ENCODE assay signal across 33 mouse cellular contexts in the genomic region with DNA sequence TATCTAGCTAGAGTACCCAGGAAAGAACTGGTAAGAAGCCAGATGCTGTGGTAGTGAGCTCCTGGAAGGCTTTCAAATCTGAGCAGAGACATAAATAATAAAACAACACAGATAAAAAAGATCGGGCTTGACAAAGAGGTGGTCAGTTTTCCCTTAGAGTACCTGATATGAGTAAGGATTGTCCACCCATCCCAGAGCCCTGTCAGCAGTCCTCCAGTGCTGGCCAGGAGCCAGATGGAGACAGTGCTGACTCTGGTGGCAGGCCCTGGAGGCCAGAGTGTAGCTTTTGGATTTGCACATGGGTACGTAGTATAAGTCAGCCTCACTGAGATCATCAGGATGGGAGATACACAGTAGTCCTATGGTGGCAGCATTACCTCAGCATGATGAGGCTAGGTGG. TPM values are rescaled to one million over a fixed set of nuclear protein-coding genes. Genes with fewer than 3 reads are reported as not detected.
DNase-seq lines count a peak whose midpoint lies in the region; TF ChIP-seq lines count a peak whose summit lies in the region.
"Had no signal": no experiment of that assay in that cellular context is flagged by ENCODE, and none has a peak within 500 bp of the region (broad histone marks: within the 10 kb centered on the region; RNA-seq: fewer than 3 reads in every experiment).

No protein-coding gene starts in this region.

- no peak for TF ChIP-seq POLR2A in kidney, adult 2 months (IDR thresholded peaks at IDR 0.05; ENCODE audit: low read depth, low read length)

- WGBS in kidney, adult 2 months, result 88% methylated on average over 2 of the region's 2 CpGs

- no peak overlapping the region for H3K27ac ChIP-seq in kidney, adult 2 months (ENCODE audit: insufficient read depth, low read depth, low read length)
- H3K27ac ChIP-seq: heart, adult 2 months; heart, embryonic 13.5 days; hindbrain, embryonic 15.5 days; kidney, postnatal 0 days; limb, embryonic 10.5 days; limb, embryonic 15.5 days; liver, embryonic 13.5 days; neural tube, embryonic 15.5 days; stomach, embryonic 15.5 days had no signal

- H3K27me3 ChIP-seq in kidney, adult 2 months (replicated peaks; ENCODE audit: control insufficient read depth, insufficient read depth, low read length), result no peaks in the 10 kb centered on the region
- H3K27me3 ChIP-seq: hindbrain, embryonic 15.5 days; limb, embryonic 15.5 days; liver, embryonic 13.5 days; megakaryocyte, embryonic 14.5 days; neural tube, embryonic 15.5 days; Patski; stomach, embryonic 15.5 days had no signal

- H3K4me1 ChIP-seq in kidney, adult 2 months (ENCODE audit: control insufficient read depth, insufficient read depth, low read length), result no peaks in the 10 kb centered on the region
- H3K4me1 ChIP-seq: hindbrain, embryonic 15.5 days; limb, embryonic 10.5 days; limb, embryonic 15.5 days; liver, embryonic 13.5 days; megakaryocyte, embryonic 14.5 days; neural tube, embryonic 15.5 days; stomach, embryonic 15.5 days had no signal

- peak; percentile 73 for DNase-seq in heart, adult 11 months
- DNase-seq in heart, adult 8-10 months (ENCODE audit: low spot score), result no peak
- DNase-seq in cerebellum, adult 11-12 months, result peak; percentile 75
- DNase-seq in cerebellum, adult 9-11 months, result peak; percentile 77
- no peak for DNase-seq in left cerebral cortex, postnatal 10 days (ENCODE audit: extremely low spot score in 1 of 2, low spot score in 2 of 2)
- no peak for DNase-seq in layer of hippocampus, adult 11-12 months (ENCODE audit: low spot score)
- no peak for DNase-seq in kidney, adult 2 months
- DNase-seq: adrenal gland, postnatal 10 days; forebrain, postnatal 0 days; gastrocnemius, postnatal 25 days; heart, adult 2 months; heart, postnatal 10 days; kidney, adult 8-10 months; kidney, postnatal 4 days; layer of hippocampus, postnatal 36 days; liver, embryonic 13.5 days; lung, adult 18-20 months; lung, postnatal 4 days; midbrain, embryonic 14.5 days; retina, postnatal 1 day; right cerebral cortex, postnatal 25 days; thymus, postnatal 14 days had no signal

- H3K36me3 ChIP-seq in kidney, adult 2 months (ENCODE audit: control insufficient read depth, insufficient read depth, low read length), result no peaks in the 10 kb centered on the region
- H3K36me3 ChIP-seq: heart, embryonic 13.5 days; hindbrain, embryonic 15.5 days; limb, embryonic 10.5 days; limb, embryonic 15.5 days; liver, embryonic 13.5 days; neural tube, embryonic 15.5 days; stomach, embryonic 15.5 days had no signal

- H3K4me3 ChIP-seq in kidney, adult 2 months (ENCODE audit: insufficient read depth, low read depth, low read length), result no peak overlapping the region
- H3K4me3 ChIP-seq: erythroblast, embryonic 14.5 days; heart, adult 2 months; heart, embryonic 13.5 days; hindbrain, embryonic 15.5 days; limb, embryonic 10.5 days; limb, embryonic 15.5 days; liver, embryonic 13.5 days; megakaryocyte, embryonic 14.5 days; neural tube, embryonic 15.5 days; stomach, embryonic 15.5 days had no signal

- intact Hi-C loops in left cerebral cortex, postnatal 10 days (cut with DNase I), result no loop called here

- no peak for TF ChIP-seq CTCF in kidney, adult 2 months (conservative IDR thresholded peaks at IDR 0.05; ENCODE audit: insufficient read depth, insufficient read length, low read depth, low read length)

RNA-seq across cellular contexts. Expression of gene Adcy1, which starts 16.1 kb away (rescaled TPM):
- total RNA-seq in heart, adult 8-10 months (2022), result 1 to 10 TPM; 1.4 to 3.2 (median 2.0) TPM
- 100 to 1,000 TPM; 428 to 485 TPM for total RNA-seq in left cerebral cortex, postnatal 10 days (2021)
- polyA plus RNA-seq in kidney, adult 2 months (2012; rRNA removed), result 3.7 and 4.2 TPM in 2 replicates
- total RNA-seq: hematopoietic stem cell, adult 5-6 weeks had no signal

Comparison
In these comparisons a context has a peak if more than half of its experiments do, and no peak if none do; other contexts are left out.
1. DNase-seq: peak in heart, adult 11 months (single experiment), cerebellum, adult 11-12 months (single experiment) and cerebellum, adult 9-11 months (single experiment); none in heart, adult 8-10 months (single experiment), left cerebral cortex, postnatal 10 days (0 of 2), layer of hippocampus, adult 11-12 months (single experiment) and kidney, adult 2 months (single experiment).
2. RNA of gene Adcy1, which starts 16.1 kb away (total RNA-seq): 428 to 485 TPM in left cerebral cortex, postnatal 10 days; 1.4 to 3.2 TPM in heart, adult 8-10 months; every median in the first group is over 100 times any median in the second.